In the genomic region with DNA sequence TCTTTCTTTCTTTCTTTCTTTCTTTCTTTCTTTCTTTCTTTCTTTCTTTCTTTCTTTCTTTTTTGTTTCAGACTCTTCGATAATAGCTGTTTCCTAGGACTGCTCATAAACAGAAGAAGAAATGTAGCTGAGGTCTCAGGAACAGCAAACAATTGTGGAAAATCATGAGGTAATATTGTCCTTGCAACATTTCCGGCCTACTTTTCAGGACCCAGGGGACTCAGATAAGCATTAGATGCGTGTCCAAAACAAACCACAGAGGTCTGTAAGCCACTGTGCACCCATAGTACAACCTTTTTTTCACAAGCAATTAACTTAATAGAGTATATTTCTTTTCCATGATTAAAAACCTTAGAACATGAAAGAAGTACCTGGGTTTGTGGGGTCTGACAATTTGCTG, we compare ENCODE assay signal across 24 mouse cellular contexts.
DNase-seq lines count a peak whose midpoint lies in the region; TF ChIP-seq lines count a peak whose summit lies in the region.
"Had no signal": no experiment of that assay in that cellular context is flagged by ENCODE, and none has a peak within 500 bp of the region (broad histone marks: within the 10 kb centered on the region; RNA-seq: fewer than 3 reads in every experiment).

No protein-coding gene starts in this region.

- no peak overlapping the region for H3K9ac ChIP-seq in heart, adult 2 months (ENCODE audit: low read depth, low read length)
- H3K9ac ChIP-seq: hindbrain, embryonic 14.5 days; limb, embryonic 13.5 days; liver, embryonic 14.5 days; lung, embryonic 14.5 days; midbrain, embryonic 13.5 days; neural tube, embryonic 12.5 days had no signal

- TF ChIP-seq POLR2A in heart, adult 2 months (IDR thresholded peaks at IDR 0.05; ENCODE audit: insufficient read depth, low read depth, low read length) = no peak

- H3K4me1 ChIP-seq in heart, adult 2 months (ENCODE audit: control insufficient read depth, insufficient read depth, low read length) = no peaks in the 10 kb centered on the region; the same call in 1 of the 2 replicates
- H3K4me1 ChIP-seq: limb, embryonic 13.5 days; midbrain, embryonic 13.5 days; neural tube, embryonic 12.5 days had no signal

- DNase-seq in adrenal gland, adult 2 months = peak; percentile 14
- DNase-seq in adrenal gland, postnatal 36 days = no peak
- peak in 1 of 2 experiments; percentile 59 for DNase-seq in heart, adult 2 months
- DNase-seq in heart, postnatal 4 days = no peak
- DNase-seq in adipocyte (ENCODE audit: low spot score) = peak; percentile 72
- peak; percentile 39 to 53 for DNase-seq in heart, postnatal 10 days
- DNase-seq in left cerebral cortex, postnatal 4 days = no peak
- DNase-seq in embryo, embryonic 10.5 days (ENCODE audit: low spot score) = no peak
- DNase-seq: cerebellum, adult 2 months; cerebellum, postnatal 36 days; gastrocnemius, postnatal 14 days; kidney, adult 18-20 months; kidney, postnatal 25 days; layer of hippocampus, postnatal 36 days; lung, embryonic 14.5 days; retina, postnatal 1 day; thymus, postnatal 14 days had no signal

- TF ChIP-seq EP300 in heart, adult 2 months (IDR thresholded peaks at IDR 0.05; ENCODE audit: insufficient read depth, low read depth, low read length) = no peak

- 28% methylated on average over 3 of the region's 3 CpGs for WGBS in heart, adult 2 months

- no peaks in the 10 kb centered on the region for H3K79me2 ChIP-seq in heart, adult 2 months (replicated peaks; ENCODE audit: control insufficient read depth, insufficient read depth, low read length)

- H3K36me3 ChIP-seq in heart, adult 2 months (ENCODE audit: control insufficient read depth, insufficient read depth, low read length) = peaks cover 2% of the 10 kb centered on the region; the same call in 1 of the 2 replicates
- H3K36me3 ChIP-seq: limb, embryonic 13.5 days; midbrain, embryonic 13.5 days; neural tube, embryonic 12.5 days had no signal

- H3K27ac ChIP-seq in heart, adult 2 months = peak overlapping the region; percentile 66
- H3K27ac ChIP-seq: hindbrain, embryonic 14.5 days; layer of hippocampus, adult 2 months; limb, embryonic 13.5 days; liver, embryonic 14.5 days; midbrain, embryonic 13.5 days; neural tube, embryonic 12.5 days had no signal

- no peak overlapping the region for H3K4me3 ChIP-seq in heart, adult 2 months
- H3K4me3 ChIP-seq: layer of hippocampus, adult 2 months; limb, embryonic 13.5 days; megakaryocyte, embryonic 14.5 days; midbrain, embryonic 13.5 days; neural tube, embryonic 12.5 days had no signal

- TF ChIP-seq CTCF in heart, adult 2 months (IDR thresholded peaks at IDR 0.05) = no peak

- no peaks in the 10 kb centered on the region for H3K27me3 ChIP-seq in heart, adult 2 months (ENCODE audit: control insufficient read depth, insufficient read depth, low read length)
- H3K27me3 ChIP-seq: limb, embryonic 13.5 days; megakaryocyte, embryonic 14.5 days; midbrain, embryonic 13.5 days; neural tube, embryonic 12.5 days had no signal

- intact Hi-C loops in heart, adult 2 months (cut with DNase I) = loop anchor here (5.0 kb wide), 1 partner anchor 56 kb away; no protein-coding TSS in a partner anchor
- intact Hi-C loops in heart, postnatal 10 days (cut with DNase I) = no loop called here
- intact Hi-C loops in left cerebral cortex, postnatal 4 days (cut with DNase I) = no loop called here

Comparison
In these comparisons a context has a peak if more than half of its experiments do, and no peak if none do; other contexts are left out.
1. DNase-seq: peak in adrenal gland, adult 2 months (single experiment), adipocyte (single experiment) and heart, postnatal 10 days (2 of 2); none in adrenal gland, postnatal 36 days (0 of 2), heart, postnatal 4 days (single experiment), left cerebral cortex, postnatal 4 days (single experiment) and embryo, embryonic 10.5 days (single experiment).